11 mouse cellular contexts compared by ENCODE assay signal in genomic region chr10:10737041-10737681, GRCm38 (mm10). TPM values are rescaled to one million over a fixed set of nuclear protein-coding genes. Genes with fewer than 3 reads are reported as not detected.
DNase-seq lines count a peak whose midpoint lies in the region; ATAC-seq and TF ChIP-seq lines count a peak whose summit lies in the region.
"Had no signal": no experiment of that assay in that cellular context is flagged by ENCODE, and none has a peak within 500 bp of the region (broad histone marks: within the 10 kb centered on the region; RNA-seq: fewer than 3 reads in every experiment).

No protein-coding gene starts in this region.

- no peak for TF ChIP-seq CTCF in hindbrain, postnatal 0 days (IDR thresholded peaks at IDR 0.05; ENCODE audit: low read depth)

- no peaks in the 10 kb centered on the region for H3K36me3 ChIP-seq in hindbrain, postnatal 0 days (ENCODE audit: insufficient read depth, low read length)
- H3K36me3 ChIP-seq in hindbrain, embryonic 12.5 days, result no peaks in the 10 kb centered on the region
- H3K36me3 ChIP-seq in neural tube, embryonic 15.5 days, result no peaks in the 10 kb centered on the region
- H3K36me3 ChIP-seq: G1E; liver, embryonic 13.5 days had no signal

- 37% methylated on average over 1 of the region's 1 CpGs for WGBS in hindbrain, postnatal 0 days
- WGBS in hindbrain, embryonic 12.5 days, result 57% methylated on average over 1 of the region's 1 CpGs
- WGBS in neural tube, embryonic 15.5 days, result 59% methylated on average over 1 of the region's 1 CpGs

- peak; percentile 43 for DNase-seq in hindbrain, postnatal 0 days (ENCODE audit: low spot score)
- DNase-seq in NIH3T3 (ENCODE audit: low read depth), result peak; percentile 12
- peak; percentile 7 to 11 for DNase-seq in heart, postnatal 36 days
- peak; percentile 22 for DNase-seq in lung, postnatal 10 days
- no peak for DNase-seq in thymus, postnatal 10 days (ENCODE audit: low spot score in 2 of 2)
- DNase-seq: liver, embryonic 13.5 days had no signal

- H3K4me2 ChIP-seq in hindbrain, postnatal 0 days (ENCODE audit: low read depth, low read length), result no peak overlapping the region
- H3K4me2 ChIP-seq in hindbrain, embryonic 12.5 days (replicated peaks), result no peak overlapping the region
- H3K4me2 ChIP-seq in neural tube, embryonic 15.5 days, result no peak overlapping the region
- H3K4me2 ChIP-seq: liver, embryonic 13.5 days had no signal

- H3K27ac ChIP-seq in hindbrain, postnatal 0 days, result no peak overlapping the region
- no peak overlapping the region for H3K27ac ChIP-seq in hindbrain, embryonic 12.5 days
- H3K27ac ChIP-seq in neural tube, embryonic 15.5 days (replicated peaks), result no peak overlapping the region
- H3K27ac ChIP-seq: liver, embryonic 13.5 days had no signal

- H3K9ac ChIP-seq in hindbrain, postnatal 0 days (replicated peaks; ENCODE audit: low read length), result no peak overlapping the region
- no peak overlapping the region for H3K9ac ChIP-seq in hindbrain, embryonic 12.5 days
- H3K9ac ChIP-seq in neural tube, embryonic 15.5 days (replicated peaks), result no peak overlapping the region
- H3K9ac ChIP-seq: liver, embryonic 13.5 days had no signal

- H3K4me1 ChIP-seq in hindbrain, postnatal 0 days (ENCODE audit: insufficient read depth, low read length), result no peaks in the 10 kb centered on the region
- no peaks in the 10 kb centered on the region for H3K4me1 ChIP-seq in hindbrain, embryonic 12.5 days
- H3K4me1 ChIP-seq in neural tube, embryonic 15.5 days, result no peaks in the 10 kb centered on the region
- H3K4me1 ChIP-seq: liver, embryonic 13.5 days had no signal

- no peak overlapping the region for H3K4me3 ChIP-seq in hindbrain, postnatal 0 days (ENCODE audit: low read length)
- no peak overlapping the region for H3K4me3 ChIP-seq in hindbrain, embryonic 12.5 days
- H3K4me3 ChIP-seq in neural tube, embryonic 15.5 days (replicated peaks), result no peak overlapping the region
- H3K4me3 ChIP-seq: liver, embryonic 13.5 days had no signal

- intact Hi-C loops in heart, postnatal 36 days (cut with DNase I), result no loop called here

- ATAC-seq in hindbrain, postnatal 0 days, result no peak
- no peak for ATAC-seq in hindbrain, embryonic 12.5 days (ENCODE audit: low FRiP score)
- ATAC-seq in cerebellum, adult (ENCODE audit: insufficient number of reproducible peaks, low FRiP score, low TSS enrichment), result no peak
- ATAC-seq in neural tube, embryonic 15.5 days (ENCODE audit: low FRiP score), result no peak

- no peaks in the 10 kb centered on the region for H3K27me3 ChIP-seq in hindbrain, postnatal 0 days (ENCODE audit: insufficient read depth, low read length)
- no peaks in the 10 kb centered on the region for H3K27me3 ChIP-seq in hindbrain, embryonic 12.5 days
- H3K27me3 ChIP-seq in neural tube, embryonic 15.5 days (replicated peaks), result no peaks in the 10 kb centered on the region
- H3K27me3 ChIP-seq: liver, embryonic 13.5 days had no signal

- no peaks in the 10 kb centered on the region for H3K9me3 ChIP-seq in hindbrain, postnatal 0 days (ENCODE audit: low read length)
- H3K9me3 ChIP-seq in hindbrain, embryonic 12.5 days (replicated peaks), result no peaks in the 10 kb centered on the region
- no peaks in the 10 kb centered on the region for H3K9me3 ChIP-seq in neural tube, embryonic 15.5 days (replicated peaks)
- H3K9me3 ChIP-seq: G1E; liver, embryonic 13.5 days had no signal

RNA-seq across cellular contexts. Expression of gene Gm10944, which starts 56.0 kb away (rescaled TPM):
- total RNA-seq in hindbrain, postnatal 0 days (2014; rRNA removed), result not detected in 2 replicates
- not detected in 2 replicates for polyA plus RNA-seq in hindbrain, postnatal 0 days (2015; fragmentation: Nextera tagmentation; extraction: Ambion mirVana)
- polyA plus RNA-seq in hindbrain, embryonic 12.5 days (2016; fragmentation: Nextera tagmentation; extraction: Ambion mirVana), result not detected in 2 replicates
- not detected for total RNA-seq in heart, postnatal 36 days (2021)
- not detected in 2 replicates for polyA plus RNA-seq in neural tube, embryonic 15.5 days (2015; fragmentation: Nextera tagmentation; extraction: Ambion mirVana)
- total RNA-seq: G1E had no signal
- polyA plus RNA-seq: G1E; liver, embryonic 13.5 days; neural tube, embryonic 14.5 days had no signal

Comparison
In these comparisons a context has a peak if more than half of its experiments do, and no peak if none do; other contexts are left out.
1. DNase-seq: peak in hindbrain, postnatal 0 days (single experiment), NIH3T3 (single experiment), heart, postnatal 36 days (2 of 2) and lung, postnatal 10 days (single experiment); none in thymus, postnatal 10 days (0 of 2).